Mouse (Mus musculus) hindbrain, embryonic 14.5 days (tissue): ENCODE results near the gene Olfr1462. TPM values are rescaled to one million over a fixed set of nuclear protein-coding genes. Genes with fewer than 3 reads are reported as not detected.

Experiments used
- ATAC-seq: fragments of 200-750 bp; cut with Nextera tagmentation; 2 replicates; pipeline ENCODE4 v1.8.0; 2017; ENCODE audit warnings: moderate number of reproducible peaks, mild to moderate bottlenecking, moderate TSS enrichment, moderate library complexity; ENCODE audit not compliant: low FRiP score
- DNase-seq: peaks from one replicate; pipeline ENCODE4 v3.0.0-alpha.2; 2015; ENCODE audit warnings: low spot score
- H3K27ac ChIP-seq: fragments of 300-500 bp; sonication (generic); 2 replicates; pipeline ENCODE4 v1.5.1; 2014; ENCODE audit warnings: mild to moderate bottlenecking, moderate library complexity
- H3K27me3 ChIP-seq: fragments of 300-500 bp; sonication (generic); 2 replicates; pipeline ENCODE4 v1.6.1; 2014; ENCODE audit warnings: mild to moderate bottlenecking, low read length, mixed read lengths; ENCODE audit not compliant: control insufficient read depth, insufficient read depth
- H3K36me3 ChIP-seq: fragments of 300-500 bp; sonication (generic); replicated peaks from 2 replicates; pipeline ENCODE4 v1.6.1; 2014; ENCODE audit not compliant: control insufficient read depth, insufficient read depth
- H3K4me1 ChIP-seq: fragments of 300-500 bp; sonication (generic); replicated peaks from 2 replicates; pipeline ENCODE4 v1.6.1; 2014; ENCODE audit warnings: antibody characterized with exemption, low read length, mixed read lengths; ENCODE audit not compliant: control insufficient read depth, insufficient read depth
- H3K4me2 ChIP-seq: fragments of 300-500 bp; sonication (generic); replicated peaks from 2 replicates; pipeline ENCODE4 v1.6.1; 2014; ENCODE audit warnings: mild to moderate bottlenecking, moderate library complexity
- H3K4me3 ChIP-seq: fragments of 300-500 bp; sonication (generic); replicated peaks from 2 replicates; pipeline ENCODE4 v1.5.1; 2014; ENCODE audit warnings: mild to moderate bottlenecking, low read length
- H3K9ac ChIP-seq: fragments of 300-500 bp; sonication (generic); 2 replicates; pipeline ENCODE4 v1.6.1; 2014
- H3K9me3 ChIP-seq: fragments of 300-500 bp; sonication (generic); 2 replicates; pipeline ENCODE4 v1.6.1; 2016; ENCODE audit warnings: low read length; ENCODE audit not compliant: control insufficient read depth
- WGBS: fragments of 180-500 bp; shearing (Covaris S2); extraction: QIAGEN DNeasy Blood & Tissue Kit; methylation state at CpG from one replicate; pipeline ENCODE4 v1.1.7; 2014; 5-methylcytosine and 5-hydroxymethylcytosine counted together
- polyA plus RNA-seq: library from polyadenylated mRNA; unstranded; fragments of >200 nt; fragmentation: Nextera tagmentation; extraction: Ambion mirVana; gene quantifications from 2 replicates; pipeline ENCODE4 v1.2.1, GENCODE M21; 2014

Olfr1462 gene
- polyA plus RNA-seq: not detected in 2 replicates

- Histone ChIP-seq H3K36me3 (no peaks in the 10 kb centered on the region), H3K4me3 (no peak within 1 kb of the TSS), H3K9ac (no peak within 1 kb of the TSS), H3K9me3 (peaks cover 24% of the 10 kb centered on the region), H3K27me3 (no peaks in the 10 kb centered on the region), H3K27ac (no peak within 1 kb of the TSS), H3K4me2 (no peak within 1 kb of the TSS), H3K4me1 (no peaks in the 10 kb centered on the region)
- DNase-seq: no peak
- no peak for ATAC-seq
- 86% methylated on average over 1 of the region's 1 CpGs for WGBS
Measured at GRCm38 (mm10) chr19:13185434-13185833, at the start of gene Olfr1462. Gene Olfr1462, plus strand, starts transcription at chr19:13185734.

GRCm38 (mm10) chr19:13149449-13149848, 36.1 kb upstream of the Olfr1462 start, which contains the start of gene Olfr1459:
Gene Olfr1459, minus strand, starts transcription at chr19:13149549.
- DNase-seq (no peak), ATAC-seq (no peak)
- no peak within 1 kb of the TSS for H3K27ac ChIP-seq
- no peaks in the 10 kb centered on the region for H3K27me3 ChIP-seq
- H3K9ac ChIP-seq: no peak within 1 kb of the TSS
- no peak within 1 kb of the TSS for H3K4me2 ChIP-seq
- H3K36me3 ChIP-seq: no peaks in the 10 kb centered on the region
- peaks cover 23% of the 10 kb centered on the region; the same call in 1 of the 2 replicates for H3K9me3 ChIP-seq
- H3K4me3 ChIP-seq: no peak within 1 kb of the TSS
- H3K4me1 ChIP-seq: no peaks in the 10 kb centered on the region
- WGBS: 82% methylated on average over 1 of the region's 1 CpGs

- H3K4me1 ChIP-seq: no peaks in the 10 kb centered on the region
- DNase-seq (no peak), ATAC-seq (no peak)
- no peak within 1 kb of the TSS for H3K4me2 ChIP-seq
- H3K4me3 ChIP-seq: no peak within 1 kb of the TSS
- 0 out of 2 replicates have a peak, but pooled peaks cover 11% of the 10 kb centered on the region for H3K9me3 ChIP-seq
- H3K27ac ChIP-seq: no peak within 1 kb of the TSS
- H3K9ac ChIP-seq: no peak within 1 kb of the TSS
- 61% methylated on average over 1 of the region's 1 CpGs for WGBS
- no peaks in the 10 kb centered on the region for H3K27me3 ChIP-seq
- H3K36me3 ChIP-seq: no peaks in the 10 kb centered on the region
Measured at GRCm38 (mm10) chr19:13162700-13163099, 22.8 kb upstream of the Olfr1462 start, which contains the start of gene Olfr1461. Gene Olfr1461, plus strand, starts transcription at chr19:13163000.

GRCm38 (mm10) chr19:13221666-13222065, 36.1 kb downstream of the Olfr1462 start:
- Histone ChIP-seq H3K27me3 (no peaks in the 10 kb centered on the region), H3K4me3 (no peak overlapping the region), H3K36me3 (no peaks in the 10 kb centered on the region), H3K9me3 (peaks cover 35% of the 10 kb centered on the region), H3K9ac (no peak overlapping the region), H3K4me1 (no peaks in the 10 kb centered on the region), H3K27ac (no peak overlapping the region), H3K4me2 (no peak overlapping the region)
- WGBS: 88% methylated on average over 11 of the region's 11 CpGs
- DNase-seq: no peak
- no peak for ATAC-seq

GRCm38 (mm10) chr19:13231028-13231427, 45.5 kb downstream of the Olfr1462 start, which contains the start of gene Olfr1463:
Gene Olfr1463, plus strand, starts transcription at chr19:13231328.
- DNase-seq (no peak), ATAC-seq (no peak)
- Histone ChIP-seq H3K9me3 (peaks cover 26% of the 10 kb centered on the region), H3K4me2 (no peak within 1 kb of the TSS), H3K4me3 (no peak within 1 kb of the TSS), H3K27ac (no peak within 1 kb of the TSS), H3K27me3 (no peaks in the 10 kb centered on the region), H3K4me1 (no peaks in the 10 kb centered on the region), H3K36me3 (no peaks in the 10 kb centered on the region), H3K9ac (no peak within 1 kb of the TSS)

Other genes with a start within 250 kb of the Olfr1462 start
- not detected in 2 replicates for gene Olfr1450, start 235.5 kb upstream of the Olfr1462 start, polyA plus RNA-seq
- not detected in 2 replicates for gene Olfr1451, start 190.7 kb upstream of the Olfr1462 start, polyA plus RNA-seq
- not detected in 2 replicates for gene Olfr1453, start 157.4 kb upstream of the Olfr1462 start, polyA plus RNA-seq
- gene Olfr1454, start 125.1 kb upstream of the Olfr1462 start, polyA plus RNA-seq: not detected in 2 replicates
- gene Olfr1457, start 87.8 kb upstream of the Olfr1462 start, polyA plus RNA-seq: not detected in 2 replicates
- gene Olfr1458, start 79.0 kb upstream of the Olfr1462 start, polyA plus RNA-seq: not detected in 2 replicates
- not detected in 2 replicates for gene Olfr1459, start 36.2 kb upstream of the Olfr1462 start, polyA plus RNA-seq
- gene Olfr1461, start 22.7 kb upstream of the Olfr1462 start, polyA plus RNA-seq: not detected in 2 replicates
- gene Olfr1463, start 45.6 kb downstream of the Olfr1462 start, polyA plus RNA-seq: not detected in 2 replicates
- gene Olfr1465, start 129.8 kb downstream of the Olfr1462 start, polyA plus RNA-seq: not detected in 2 replicates
- gene Olfr1466, start 153.1 kb downstream of the Olfr1462 start, polyA plus RNA-seq: not detected in 2 replicates
- not detected in 2 replicates for gene Olfr1467, start 176.5 kb downstream of the Olfr1462 start, polyA plus RNA-seq
- not detected in 2 replicates for gene Olfr1469, start 222.1 kb downstream of the Olfr1462 start, polyA plus RNA-seq